Mouse (Mus musculus): ENCODE results near the gene Card14.

GRCm38 (mm10) chr11:119314252-119314936 lies 6.8 kb downstream of the Card14 start:
- TF ChIP-seq CTCF (IDR thresholded peaks at IDR 0.05; ENCODE audit: borderline replicate concordance, insufficient read depth, low read length) (no peak), POLR2A (IDR thresholded peaks at IDR 0.05; ENCODE audit: low read depth, low read length) (no peak)

Data from embryonic fibroblast, embryonic 13.5 days (primary cell).